Mouse (Mus musculus): ENCODE measurements around the gene Gpr75. TPM values are rescaled to one million over a fixed set of nuclear protein-coding genes. Genes with fewer than 3 reads are reported as not detected.

Gpr75 gene
- polyA plus RNA-seq, 1 experiment from 2014 or later = 0.76 TPM

Other genes starting within 250 kb of the Gpr75 start
- 6.8 and 9.1 TPM in 2 replicates for gene Acyp2, start 235.8 kb upstream of the Gpr75 start, polyA plus RNA-seq (2016; fragmentation: Nextera tagmentation; extraction: Ambion mirVana)
- gene Psme4, start 113.6 kb upstream of the Gpr75 start, polyA plus RNA-seq (2016; fragmentation: Nextera tagmentation; extraction: Ambion mirVana) = 22.5 and 25.8 TPM in 2 replicates
- 24.3 and 29.3 TPM in 2 replicates for gene Asb3, start 58 bp downstream of the Gpr75 start, polyA plus RNA-seq (2016; fragmentation: Nextera tagmentation; extraction: Ambion mirVana)
- gene Erlec1, start 69.0 kb downstream of the Gpr75 start, polyA plus RNA-seq (2016; fragmentation: Nextera tagmentation; extraction: Ambion mirVana) = 7.5 and 8.2 TPM in 2 replicates
- 10.2 and 11.0 TPM in 2 replicates for gene Chac2, start 101.0 kb downstream of the Gpr75 start, polyA plus RNA-seq (2016; fragmentation: Nextera tagmentation; extraction: Ambion mirVana)